Mouse (Mus musculus): ENCODE measurements around the gene Ccni. TPM values are rescaled to one million over a fixed set of nuclear protein-coding genes. Genes with fewer than 3 reads are reported as not detected.

The Ccni gene
- polyA plus RNA-seq, 1 experiment from 2014 or later = 93.7 TPM

Other genes starting within 250 kb of the Ccni start
- 0.41 and 0.65 TPM in 2 replicates for gene Sowahb, start 161.5 kb downstream of the Ccni start, polyA plus RNA-seq (2015; fragmentation: Nextera tagmentation; extraction: Ambion mirVana)
- gene Sept11, start 113.1 kb downstream of the Ccni start, polyA plus RNA-seq (2015; fragmentation: Nextera tagmentation; extraction: Ambion mirVana) = 180 and 188 TPM in 2 replicates
- 0.96 and 1.8 TPM in 2 replicates for gene 2010109A12Rik, start within 50 bp of the Ccni start, polyA plus RNA-seq (2015; fragmentation: Nextera tagmentation; extraction: Ambion mirVana)
- gene Ccng2, start 60.8 kb upstream of the Ccni start, polyA plus RNA-seq (2015; fragmentation: Nextera tagmentation; extraction: Ambion mirVana) = 59.0 and 61.4 TPM in 2 replicates

All from limb, embryonic 15.5 days (tissue).